Mouse (Mus musculus) cerebellum, postnatal 10 days (tissue): ENCODE measurements around the gene Hrh2.

Source experiments
- DNase-seq, 2 experiments: peaks; one replicate each; pipeline ENCODE4 v3.0.0; 2021; ENCODE audit warnings: mixed read lengths in 2 of 2

Gene Hrh2

GRCm38 (mm10) chr13:54272076-54272475, 80.1 kb downstream of the Hrh2 start:
- no peak for DNase-seq

- no peak for DNase-seq
Observed at GRCm38 (mm10) chr13:54277406-54277805, 85.5 kb downstream of the Hrh2 start.

DNA sequence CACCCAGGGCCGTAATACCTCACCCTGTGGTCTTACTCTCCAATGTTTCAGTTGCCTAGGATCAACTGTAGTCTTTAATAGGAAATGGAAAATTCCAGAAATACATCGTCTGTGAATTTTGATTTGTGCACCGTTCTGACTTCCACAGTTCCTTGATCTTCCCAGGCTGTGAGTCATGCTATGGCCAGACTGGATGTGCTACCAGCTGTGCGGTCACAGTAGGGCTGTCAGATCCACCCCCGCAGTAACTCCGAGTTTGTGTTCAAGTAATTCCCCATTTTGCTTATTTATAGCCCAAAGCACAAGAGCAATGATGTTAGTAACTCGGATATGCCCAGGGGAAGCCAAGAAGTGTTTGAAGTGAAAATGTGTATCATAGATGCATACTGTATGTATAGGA, 88.4 kb downstream of the Hrh2 start:
- DNase-seq = no peak

DNA sequence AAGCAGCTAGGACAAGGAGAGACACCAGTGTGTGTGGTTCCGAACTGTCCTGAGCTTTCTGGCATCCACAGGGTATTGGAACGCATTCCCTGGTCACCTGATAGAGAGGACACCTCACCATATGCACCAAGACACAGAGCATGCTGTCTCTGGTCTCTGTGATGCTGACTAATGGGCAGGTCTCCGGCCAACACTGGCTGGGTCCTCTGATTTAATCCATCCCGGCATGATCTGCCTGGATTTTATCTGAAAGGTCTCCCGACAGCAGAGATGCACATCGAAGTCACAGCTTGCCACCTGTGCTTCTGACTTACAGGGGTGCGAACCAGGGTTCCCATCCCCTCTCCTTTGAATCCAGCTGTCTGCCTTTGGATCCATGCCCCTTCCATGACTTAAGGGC, 89.2 kb downstream of the Hrh2 start:
- DNase-seq = peak; percentile 62 to 65

DNA sequence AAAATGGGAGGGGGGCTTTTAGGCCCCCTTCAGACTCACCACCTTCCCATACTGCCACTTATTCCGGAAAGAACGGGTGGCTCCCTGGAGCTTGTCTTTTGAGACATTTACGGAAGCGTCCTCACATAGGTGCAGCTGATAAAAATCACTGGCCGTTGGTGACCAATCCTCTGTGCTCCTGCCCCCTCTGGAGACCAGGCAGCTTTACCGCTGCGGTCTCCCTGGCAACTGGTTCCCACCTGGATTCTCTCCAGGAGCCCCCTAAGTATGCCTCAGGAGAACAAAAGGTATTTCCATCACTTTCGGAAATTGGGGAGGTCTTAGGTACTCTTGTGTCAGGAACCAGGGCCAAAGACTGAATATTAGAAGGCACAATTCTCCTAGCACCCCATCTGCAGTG, 89.7 kb downstream of the Hrh2 start:
- peak; percentile 47 to 61 for DNase-seq

GRCm38 (mm10) chr13:54282149-54282860, 90.4 kb downstream of the Hrh2 start:
- DNase-seq = peak; percentile 57 to 61

DNA sequence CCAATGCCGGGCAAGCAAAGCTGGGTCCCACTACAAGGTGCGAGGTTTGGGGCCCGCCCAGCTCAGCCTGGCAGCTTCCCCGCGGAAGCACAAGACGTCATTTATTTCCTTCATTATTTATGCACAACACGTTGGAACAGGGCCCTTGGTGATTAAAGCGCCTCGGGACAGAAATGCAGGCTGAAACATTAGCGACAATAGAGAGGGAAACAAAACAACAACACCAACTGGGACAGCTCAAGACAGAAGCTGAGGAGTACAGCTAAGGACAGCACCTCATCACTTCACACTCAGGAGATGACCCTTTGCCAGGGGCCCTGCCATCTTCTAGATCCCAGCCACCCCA, 90.9 kb downstream of the Hrh2 start:
- DNase-seq = peak; percentile 77 to 78
